Mouse (Mus musculus) C2C12 (cell line): ENCODE data around the gene 4930579F01Rik. TPM values are rescaled to one million over a fixed set of nuclear protein-coding genes. Genes with fewer than 3 reads are reported as not detected.

Experiments used
- H3K27me3 ChIP-seq: one replicate; pipeline ENCODE4 v1.6.1; 2011; ENCODE audit not compliant: control insufficient read depth, insufficient read depth, insufficient read length
- H3K36me3 ChIP-seq: one replicate; pipeline ENCODE4 v1.6.1; 2011; ENCODE audit not compliant: control insufficient read depth, insufficient read depth
- H3K4me3 ChIP-seq: one replicate; pipeline ENCODE4 v1.5.1; 2011; ENCODE audit warnings: mild to moderate bottlenecking, control low read depth; ENCODE audit not compliant: poor library complexity, insufficient read depth, severe bottlenecking
- H3K79me2 ChIP-seq: one replicate; pipeline ENCODE4 v1.6.1; 2011; ENCODE audit not compliant: control insufficient read depth, insufficient read depth
- H3K79me3 ChIP-seq: one replicate; pipeline ENCODE4 v1.6.1; 2011; ENCODE audit warnings: low read depth, control low read depth
- H3ac ChIP-seq: one replicate; pipeline ENCODE3; 2011; ENCODE audit warnings: low read depth; ENCODE audit not compliant: control insufficient read depth, insufficient read length
- CEBPB ChIP-seq: IDR thresholded peaks from one replicate; pipeline ENCODE4 v1.6.1; 2011; ENCODE audit warnings: low read depth, mild to moderate bottlenecking, control low read depth, moderate library complexity
- CTCF ChIP-seq: IDR thresholded peaks from one replicate; pipeline ENCODE4 v1.5.1; 2011; ENCODE audit not compliant: control insufficient read depth, insufficient read depth, insufficient read length
- FOSL1 ChIP-seq: IDR thresholded peaks from one replicate; pipeline ENCODE4 v1.8.0; 2011; ENCODE audit warnings: mild to moderate bottlenecking, low read length; ENCODE audit not compliant: poor library complexity, insufficient read depth, severe bottlenecking
- MAX ChIP-seq: IDR thresholded peaks from one replicate; pipeline ENCODE4 v1.6.1; 2011; ENCODE audit warnings: mild to moderate bottlenecking, control low read depth
- MYOD1 ChIP-seq: IDR thresholded peaks from one replicate; pipeline ENCODE4 v1.6.1; 2011; ENCODE audit warnings: low read depth; ENCODE audit not compliant: control insufficient read depth, insufficient read length
- MYOG ChIP-seq: IDR thresholded peaks from one replicate; pipeline ENCODE4 v1.6.1; 2011; ENCODE audit not compliant: control insufficient read depth, insufficient read length; ENCODE audit errors: extremely low read depth
- USF1 ChIP-seq: IDR thresholded peaks from one replicate; pipeline ENCODE4 v1.6.1; 2011; ENCODE audit warnings: low read depth, mild to moderate bottlenecking, control low read depth, moderate library complexity
- long read RNA-seq, 2 experiments: library from polyadenylated mRNA; unstranded; transcript quantifications; one replicate each; pipeline ENCODE4 v2.0.0; 2019 to 2020
- polyA plus RNA-seq: library from polyadenylated mRNA; unstranded; fragments of >200 nt; fragmentation: generic; extraction: Trizol; gene quantifications from one replicate; pipeline ENCODE4 v1.2.1, GENCODE M21; 2012; ENCODE audit warnings: missing spikeins

Gene 4930579F01Rik
- polyA plus RNA-seq: not detected
- long read RNA-seq, experiment 1: 0 reads
- long read RNA-seq, experiment 2: 0 reads

DNA sequence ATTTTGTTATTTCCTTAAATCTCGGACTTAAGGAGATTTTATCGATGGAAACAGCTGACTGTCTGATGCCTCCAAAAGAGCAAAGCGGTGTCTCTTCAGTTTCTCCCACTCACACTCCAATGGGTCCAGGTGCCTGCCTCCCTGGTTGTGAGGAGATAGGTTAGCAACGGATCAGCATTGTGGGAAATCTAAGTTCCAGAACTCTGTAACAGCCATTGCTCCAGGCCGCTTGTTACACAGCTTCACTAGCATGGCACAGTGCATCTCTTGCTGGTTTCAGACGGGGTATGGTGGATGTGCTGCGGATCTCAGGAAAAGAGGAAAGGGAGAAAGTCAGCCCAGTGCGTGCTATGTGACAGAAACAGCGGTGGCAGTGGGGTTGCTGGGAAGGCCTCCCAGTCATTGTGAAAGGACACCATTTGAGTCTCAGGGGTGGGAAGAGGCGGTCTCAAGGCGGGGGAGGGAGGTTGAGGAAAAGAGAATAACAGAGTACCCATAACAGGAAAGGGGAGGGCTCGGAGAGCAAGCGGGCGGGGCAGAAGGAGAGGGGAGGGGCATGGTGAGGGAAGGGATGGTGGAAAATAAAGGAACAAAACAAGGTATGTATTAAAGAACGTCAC is at the start of gene 4930579F01Rik:
Gene 4930579F01Rik (minus strand): TSS at position 143 of the 620 bp plus-strand sequence.
- no peaks in the 10 kb centered on the region for H3K79me2 ChIP-seq
- no peak for TF ChIP-seq CTCF
- TF ChIP-seq MAX: no peak
- no peak for TF ChIP-seq USF1
- TF ChIP-seq MYOD1: no peak
- TF ChIP-seq FOSL1: no peak
- TF ChIP-seq MYOG: no peak
- TF ChIP-seq CEBPB: no peak
- peak within 1 kb of the TSS; percentile 2 for H3K4me3 ChIP-seq
- H3ac ChIP-seq: no peak within 1 kb of the TSS
- no peaks in the 10 kb centered on the region for H3K79me3 ChIP-seq
- H3K27me3 ChIP-seq: no peaks in the 10 kb centered on the region
- no peaks in the 10 kb centered on the region for H3K36me3 ChIP-seq

DNA sequence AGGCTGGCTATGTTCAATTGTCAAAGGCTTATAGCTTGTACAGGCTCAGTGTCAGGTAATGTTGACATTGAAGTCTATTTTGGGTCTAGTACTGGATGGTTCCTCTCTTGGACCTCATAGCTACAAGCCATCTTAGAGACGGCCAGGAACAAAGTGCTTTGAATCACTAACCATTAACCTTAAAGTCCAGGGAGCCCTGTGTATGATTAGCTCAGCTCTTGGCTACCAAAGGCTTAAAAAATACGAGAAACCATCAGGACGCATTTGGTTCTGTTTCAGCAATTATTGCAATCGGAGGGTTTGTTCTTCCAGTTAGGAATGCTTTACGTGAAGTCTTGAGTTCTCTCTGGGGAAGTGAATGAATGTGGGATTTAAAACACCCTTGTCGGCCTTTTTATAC is 49.3 kb upstream of the 4930579F01Rik start:
- Histone ChIP-seq H3K79me3 (no peaks in the 10 kb centered on the region), H3K4me3 (no peak overlapping the region), H3K79me2 (no peaks in the 10 kb centered on the region), H3K27me3 (no peaks in the 10 kb centered on the region), H3ac (no peak overlapping the region), H3K36me3 (no peaks in the 10 kb centered on the region)
- no peak for TF ChIP-seq MAX

GRCm38 (mm10) chr3:138242021-138242726 is 48.5 kb upstream of the 4930579F01Rik start:
- H3K79me2 ChIP-seq: no peaks in the 10 kb centered on the region
- no peak overlapping the region for H3ac ChIP-seq
- H3K36me3 ChIP-seq: no peaks in the 10 kb centered on the region
- TF ChIP-seq FOSL1 (no peak), CTCF (no peak), MYOD1 (no peak), CEBPB (no peak), MAX (no peak), USF1 (no peak), MYOG (no peak)
- no peaks in the 10 kb centered on the region for H3K27me3 ChIP-seq
- no peaks in the 10 kb centered on the region for H3K79me3 ChIP-seq
- no peak overlapping the region for H3K4me3 ChIP-seq

DNA sequence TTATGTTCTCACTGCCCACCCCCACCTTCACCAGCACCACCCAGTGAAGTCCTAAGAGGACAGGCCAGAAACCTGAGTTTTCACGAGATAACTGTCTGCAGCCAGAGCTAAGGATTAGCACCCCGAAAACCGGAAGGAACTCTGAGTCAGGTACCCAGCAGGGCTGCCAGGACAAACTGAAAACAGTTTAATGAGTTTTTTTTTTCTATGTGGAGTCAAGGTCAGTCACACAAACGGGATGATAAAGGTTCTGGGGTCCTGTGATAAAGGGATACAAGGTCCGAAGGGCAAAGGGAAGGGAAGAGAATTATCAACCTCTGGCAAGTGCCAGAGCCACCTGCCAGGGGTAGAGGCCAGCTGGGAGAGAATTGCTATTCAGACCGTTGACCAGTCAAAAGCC is 47.7 kb upstream of the 4930579F01Rik start:
- no peaks in the 10 kb centered on the region for H3K27me3 ChIP-seq
- no peaks in the 10 kb centered on the region for H3K79me2 ChIP-seq
- no peak overlapping the region for H3ac ChIP-seq
- no peak overlapping the region for H3K4me3 ChIP-seq
- TF ChIP-seq MYOG (no peak), FOSL1 (no peak), MYOD1 (no peak), MAX (no peak), CTCF (no peak)
- no peaks in the 10 kb centered on the region for H3K36me3 ChIP-seq
- no peaks in the 10 kb centered on the region for H3K79me3 ChIP-seq

GRCm38 (mm10) chr3:138240942-138241341 is 47.3 kb upstream of the 4930579F01Rik start:
- Histone ChIP-seq H3K79me3 (no peaks in the 10 kb centered on the region), H3K79me2 (no peaks in the 10 kb centered on the region), H3K27me3 (no peaks in the 10 kb centered on the region), H3ac (no peak overlapping the region), H3K36me3 (no peaks in the 10 kb centered on the region), H3K4me3 (no peak overlapping the region)
- TF ChIP-seq CTCF (no peak), CEBPB (no peak), MAX (no peak), MYOD1 (no peak), FOSL1 (no peak), USF1 (no peak), MYOG (no peak)

GRCm38 (mm10) chr3:138240411-138240810 is 46.8 kb upstream of the 4930579F01Rik start:
- Histone ChIP-seq H3K36me3 (no peaks in the 10 kb centered on the region), H3K79me2 (no peaks in the 10 kb centered on the region), H3K79me3 (no peaks in the 10 kb centered on the region), H3ac (no peak overlapping the region), H3K4me3 (no peak overlapping the region), H3K27me3 (no peaks in the 10 kb centered on the region)
- TF ChIP-seq MYOD1: no peak
- no peak for TF ChIP-seq FOSL1
